Mouse (Mus musculus) right cerebral cortex, postnatal 25 days (tissue): ENCODE results near the gene Syndig1.
A peak's percentile ranks its signal among the peaks of the same experiment; 100 is the strongest.

ENCODE experiments used
- DNase-seq: peaks from one replicate; pipeline ENCODE4 v3.0.0; 2022

Gene Syndig1

DNA sequence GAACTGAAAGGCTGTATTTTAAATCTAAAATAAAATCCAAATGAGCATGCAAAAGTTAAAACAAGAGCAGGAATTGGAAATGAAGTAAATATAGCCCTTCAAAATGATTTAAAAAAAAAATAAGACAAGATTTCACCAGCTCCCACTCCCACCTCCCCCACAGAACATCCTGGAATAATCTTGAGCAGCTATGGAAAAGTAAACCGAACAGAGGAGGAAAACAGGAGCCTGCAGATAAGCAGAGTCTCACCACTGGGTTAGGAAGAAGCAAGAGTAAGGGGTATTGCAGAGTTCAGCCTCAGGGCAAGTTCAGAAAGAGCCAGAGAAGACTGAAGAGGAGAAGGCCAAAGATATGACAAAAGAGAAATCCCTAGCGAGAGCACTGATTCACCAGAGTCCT, 48.9 kb downstream of the Syndig1 start:
- no peak for DNase-seq

DNA sequence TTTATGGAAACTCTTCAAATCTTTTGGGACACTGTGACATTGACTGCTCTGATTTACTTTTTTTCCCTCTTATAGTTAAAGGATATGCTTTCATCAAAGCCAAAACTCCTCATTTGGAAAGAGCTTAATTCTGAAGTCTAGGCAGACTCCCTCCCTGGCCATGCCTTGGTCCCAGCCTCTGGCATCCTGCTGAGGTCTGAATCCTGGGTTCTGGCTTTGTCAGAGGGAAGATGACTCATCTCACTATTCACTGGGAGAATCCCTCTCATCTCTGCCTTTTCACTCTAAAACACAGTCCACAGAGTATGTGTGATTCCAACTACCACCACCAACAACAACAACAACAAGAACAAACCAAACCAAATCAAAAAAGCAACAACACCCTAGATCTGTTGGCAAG, 58.6 kb downstream of the Syndig1 start:
- DNase-seq: no peak

DNA sequence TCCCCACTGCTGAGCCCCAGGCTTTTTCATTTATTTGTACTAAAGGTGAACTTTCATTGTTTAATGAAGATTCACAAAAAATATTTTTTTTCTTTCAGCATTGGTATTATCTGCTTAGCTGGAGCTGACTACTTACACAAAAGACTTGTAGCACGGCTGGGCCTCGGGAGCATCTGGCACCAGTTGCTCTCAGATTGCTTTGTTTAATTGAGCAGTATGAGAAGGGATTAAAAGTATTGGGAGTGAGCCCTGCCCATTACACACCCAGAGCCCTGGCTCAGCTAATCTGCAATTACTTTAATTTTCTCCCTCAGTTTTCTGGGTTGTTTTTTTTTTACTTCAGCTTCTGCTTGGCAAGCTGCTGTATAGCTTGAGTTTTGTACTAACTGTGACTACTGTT, 62.6 kb downstream of the Syndig1 start:
- no peak for DNase-seq

DNA sequence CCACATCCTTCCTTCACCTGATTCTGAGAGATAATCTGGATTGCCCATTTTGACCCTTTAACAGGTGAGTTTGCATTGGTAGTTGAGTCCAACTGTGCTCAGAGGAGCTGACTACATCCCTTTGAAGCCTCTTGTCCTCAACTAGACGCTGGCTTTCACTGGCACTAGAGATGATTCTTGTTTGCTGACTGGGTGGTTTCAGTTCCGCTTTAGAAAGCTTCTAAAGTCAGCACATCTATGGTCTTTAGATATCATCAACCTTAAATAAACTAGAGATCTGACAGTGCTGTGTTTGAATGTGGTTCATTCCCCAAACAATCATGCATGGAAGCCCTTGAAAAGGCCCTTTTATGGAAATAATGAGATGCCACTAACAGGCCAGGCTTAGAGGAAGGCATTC, 67.3 kb downstream of the Syndig1 start:
- no peak for DNase-seq

DNA sequence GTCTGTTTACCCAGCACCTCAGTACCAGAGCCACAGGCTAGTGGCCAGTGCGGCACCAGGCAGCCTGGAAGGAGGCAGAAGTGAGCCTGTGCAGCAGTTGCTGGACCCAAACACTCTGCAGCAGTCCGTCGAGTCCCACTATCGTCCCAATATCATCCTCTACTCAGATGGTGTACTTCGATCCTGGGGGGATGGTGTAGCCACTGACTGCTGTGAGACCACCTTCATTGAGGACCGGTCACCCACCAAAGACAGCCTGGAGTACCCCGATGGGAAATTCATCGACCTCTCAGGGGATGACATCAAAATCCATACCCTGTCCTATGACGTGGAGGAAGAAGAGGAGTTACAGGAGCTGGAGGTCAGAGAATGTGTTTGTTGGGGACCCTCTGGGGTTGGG, 70.6 kb downstream of the Syndig1 start:
- DNase-seq: no peak

DNA sequence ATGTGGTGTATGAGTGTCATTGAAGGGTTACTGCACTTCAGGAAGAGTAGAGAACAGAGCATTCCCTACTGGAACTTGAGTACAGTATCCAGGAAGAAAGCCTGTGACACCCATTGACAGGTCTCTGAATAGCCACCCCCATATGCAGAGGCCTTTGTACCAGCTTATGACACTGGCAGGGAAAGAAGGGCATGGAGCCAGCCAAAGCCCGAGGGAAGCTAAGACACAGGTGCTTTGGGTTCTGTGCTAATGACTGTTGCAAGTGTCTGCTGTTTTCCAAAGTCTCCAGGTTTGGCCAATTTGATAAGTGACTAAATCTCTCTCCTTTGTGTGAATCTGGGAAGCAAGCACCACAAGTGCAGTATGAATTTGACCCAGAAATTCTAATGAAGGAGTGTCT, 71.6 kb downstream of the Syndig1 start:
- no peak for DNase-seq

DNA sequence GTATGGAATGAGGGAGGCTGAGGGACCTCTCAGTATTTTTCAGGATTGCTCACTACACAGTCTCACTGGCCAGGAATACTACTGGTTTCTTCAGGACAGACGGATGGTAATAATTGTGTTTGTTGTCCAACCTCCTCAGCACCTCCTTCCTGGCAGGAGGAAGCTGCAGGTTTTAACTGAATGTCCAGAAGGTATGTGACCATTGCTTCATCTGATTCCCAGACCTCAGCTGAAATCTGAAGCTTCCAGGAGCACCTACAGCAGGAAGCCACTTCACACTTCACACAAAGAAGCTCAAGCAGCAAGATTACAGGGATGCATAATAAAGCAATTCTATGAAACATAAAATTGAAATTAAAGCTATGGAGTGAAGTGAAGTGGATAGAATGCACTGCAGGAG, 75.4 kb downstream of the Syndig1 start:
- no peak for DNase-seq

DNA sequence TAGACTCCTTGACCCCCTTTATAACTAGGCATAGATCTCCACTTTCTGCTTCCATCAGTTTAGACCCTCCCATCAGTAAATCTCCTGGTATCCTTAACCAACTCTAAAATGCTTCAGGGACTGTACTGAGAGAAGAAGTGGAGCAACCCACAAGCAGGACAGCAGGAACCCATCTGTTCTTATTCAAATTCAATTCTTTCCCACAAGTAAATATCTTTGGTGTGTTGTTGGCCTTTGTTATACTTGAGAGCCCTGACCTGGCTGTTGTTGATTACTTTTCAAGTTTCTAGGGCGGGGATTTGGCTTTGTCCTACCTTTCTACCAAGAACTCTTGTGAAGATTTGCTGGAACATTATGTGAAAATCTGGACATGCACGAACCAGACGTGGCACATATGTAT, 77.7 kb downstream of the Syndig1 start:
- no peak for DNase-seq

DNA sequence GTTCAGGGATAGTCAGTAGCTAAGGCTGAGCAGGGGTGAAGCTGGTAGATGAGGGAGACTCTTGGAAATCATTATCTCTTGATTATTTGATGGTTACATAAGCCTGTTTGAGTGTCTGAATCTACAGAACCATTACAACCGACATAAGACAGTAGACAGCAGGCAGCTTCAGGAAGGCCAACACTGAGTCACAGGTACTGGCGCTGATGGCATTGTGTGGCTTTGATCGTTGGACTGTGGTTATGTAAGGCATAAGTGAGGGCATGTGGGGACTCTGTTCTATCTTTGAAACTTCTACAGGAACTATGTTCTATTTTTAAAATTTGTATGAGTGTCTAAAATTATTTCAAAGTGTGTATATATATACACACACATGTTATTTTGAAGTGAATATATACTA, 88.2 kb downstream of the Syndig1 start:
- peak; percentile 16 for DNase-seq

DNA sequence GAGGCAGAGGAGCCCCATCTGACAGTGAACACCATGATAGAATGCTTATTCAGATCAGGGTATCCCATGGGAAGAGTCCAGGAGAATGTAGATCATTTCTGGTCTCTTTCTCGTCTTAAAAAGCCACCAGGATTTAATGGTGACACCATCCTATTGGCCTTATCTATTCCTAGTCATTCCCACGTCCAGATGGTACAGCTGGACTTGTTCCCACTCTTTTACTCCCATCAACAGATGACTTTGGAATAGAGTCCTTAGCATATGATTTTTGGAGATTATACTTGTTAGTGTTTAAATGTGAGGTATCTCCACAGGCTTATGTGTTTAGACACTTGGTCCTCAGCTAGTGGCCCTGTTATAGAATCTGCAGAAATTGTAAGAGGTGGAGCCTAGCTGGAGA, 94.5 kb downstream of the Syndig1 start:
- DNase-seq: no peak

DNA sequence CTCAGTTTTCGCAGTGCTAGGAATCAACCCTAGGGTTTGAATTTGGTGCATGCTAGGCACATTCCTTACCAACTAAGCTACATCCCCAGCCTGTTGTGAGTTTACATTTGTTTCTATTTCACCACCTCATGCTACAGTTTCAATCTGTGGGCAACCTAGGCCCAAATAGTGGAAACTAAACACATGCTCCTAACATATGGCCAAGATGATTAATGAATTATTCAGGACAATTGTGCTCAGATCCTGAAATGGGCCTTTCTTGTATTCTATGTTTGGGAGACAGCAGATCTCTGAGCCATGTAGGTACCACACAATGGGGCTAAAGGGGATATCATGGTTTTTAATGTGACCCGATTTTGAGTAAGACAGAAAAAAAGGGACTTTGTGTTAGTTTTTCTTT, 96.9 kb downstream of the Syndig1 start:
- no peak for DNase-seq

DNA sequence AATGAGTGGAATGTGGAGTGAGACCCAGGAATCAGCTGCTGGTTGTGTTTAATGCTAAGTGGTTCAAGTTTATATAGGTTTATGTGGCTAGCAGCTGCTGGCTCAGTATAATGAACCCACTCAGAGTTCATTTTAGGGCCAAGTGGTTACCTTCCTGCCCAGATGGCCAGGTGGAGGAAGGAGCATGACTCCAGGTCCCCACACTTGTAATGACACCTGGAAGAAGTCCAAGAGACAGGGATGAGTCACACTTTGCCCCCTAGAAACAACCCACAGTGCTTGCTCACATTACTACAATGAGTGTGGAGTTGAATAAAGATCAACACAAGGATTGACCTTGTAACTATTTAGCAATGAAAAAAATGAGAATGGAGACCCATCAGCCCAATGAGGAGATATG, 98.0 kb downstream of the Syndig1 start:
- DNase-seq: no peak

DNA sequence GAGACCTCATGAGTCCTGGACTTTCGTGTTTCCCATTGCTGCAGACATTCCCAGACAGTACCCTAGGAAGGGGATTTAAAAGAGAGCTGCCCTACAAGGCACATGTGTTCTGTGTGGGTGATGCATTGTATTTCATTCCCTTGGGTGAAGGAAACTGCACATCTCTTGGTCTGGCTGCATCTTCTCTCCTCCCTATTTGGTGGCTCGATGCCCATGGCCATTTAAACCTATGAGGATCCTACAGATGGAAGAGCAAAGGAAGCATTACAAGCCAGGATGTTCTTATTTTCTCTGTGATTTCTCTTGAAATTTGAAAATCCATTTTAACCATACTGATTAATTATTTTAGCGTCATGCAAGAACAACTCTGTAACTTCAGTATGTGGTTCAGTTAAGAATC, 98.5 kb downstream of the Syndig1 start:
- DNase-seq: no peak

DNA sequence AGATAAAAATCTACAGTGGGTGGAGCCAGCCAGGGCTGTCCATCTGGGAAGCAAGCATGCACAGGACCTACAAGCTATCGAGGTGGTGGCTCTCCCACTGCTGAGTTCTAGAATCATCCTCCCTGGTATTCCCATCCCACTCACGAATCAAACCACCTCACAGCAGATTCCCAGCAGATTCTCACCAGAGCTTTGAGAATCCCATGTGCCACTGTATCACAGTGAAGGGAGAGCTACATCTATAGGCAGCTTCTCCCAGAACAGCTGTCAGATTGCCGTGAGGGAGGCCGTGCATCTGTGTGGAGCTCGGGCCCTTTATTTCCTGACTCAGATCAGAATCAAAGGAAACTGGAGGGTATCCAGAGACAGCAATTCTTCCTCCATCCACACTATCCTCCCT, 101.0 kb downstream of the Syndig1 start:
- no peak for DNase-seq

DNA sequence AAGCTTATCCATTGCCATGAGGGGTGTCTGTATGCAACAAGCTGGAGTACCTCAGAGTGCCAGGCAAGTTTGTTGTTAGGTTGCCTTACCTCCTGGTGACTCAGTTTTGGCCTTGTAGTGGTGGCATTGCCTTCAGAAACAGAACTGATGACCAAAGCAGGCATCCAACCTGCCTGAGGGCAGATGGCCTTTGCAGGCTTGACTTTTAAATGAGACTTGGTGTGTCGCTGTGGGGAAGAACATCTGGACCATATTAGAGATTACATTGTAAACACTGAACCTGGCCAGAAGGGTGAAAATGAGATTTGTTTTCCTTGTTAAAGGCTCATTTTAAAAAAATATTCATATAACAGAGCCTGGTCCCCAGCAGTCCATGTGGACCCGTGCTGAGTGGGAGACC, 102.1 kb downstream of the Syndig1 start:
- no peak for DNase-seq

DNA sequence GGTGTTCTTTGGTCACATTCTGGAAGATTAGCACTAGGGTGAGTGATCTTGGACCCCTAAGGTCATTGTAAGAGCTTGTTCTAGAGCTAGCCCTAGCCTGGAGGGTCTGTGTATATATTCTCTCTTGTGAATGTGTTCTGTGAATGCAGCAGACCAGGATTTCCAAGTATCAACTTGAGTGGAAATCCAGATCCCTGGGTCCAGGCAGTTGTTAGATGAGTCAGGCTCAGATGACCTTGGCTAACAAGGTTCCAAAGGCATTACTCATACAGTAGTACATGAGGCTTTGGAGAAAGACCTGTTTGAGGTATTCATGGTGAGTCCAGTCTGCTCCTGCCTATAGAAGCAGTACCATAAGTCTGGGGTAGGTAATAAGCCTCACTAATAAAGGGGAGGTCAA, 103.1 kb downstream of the Syndig1 start:
- DNase-seq: no peak

DNA sequence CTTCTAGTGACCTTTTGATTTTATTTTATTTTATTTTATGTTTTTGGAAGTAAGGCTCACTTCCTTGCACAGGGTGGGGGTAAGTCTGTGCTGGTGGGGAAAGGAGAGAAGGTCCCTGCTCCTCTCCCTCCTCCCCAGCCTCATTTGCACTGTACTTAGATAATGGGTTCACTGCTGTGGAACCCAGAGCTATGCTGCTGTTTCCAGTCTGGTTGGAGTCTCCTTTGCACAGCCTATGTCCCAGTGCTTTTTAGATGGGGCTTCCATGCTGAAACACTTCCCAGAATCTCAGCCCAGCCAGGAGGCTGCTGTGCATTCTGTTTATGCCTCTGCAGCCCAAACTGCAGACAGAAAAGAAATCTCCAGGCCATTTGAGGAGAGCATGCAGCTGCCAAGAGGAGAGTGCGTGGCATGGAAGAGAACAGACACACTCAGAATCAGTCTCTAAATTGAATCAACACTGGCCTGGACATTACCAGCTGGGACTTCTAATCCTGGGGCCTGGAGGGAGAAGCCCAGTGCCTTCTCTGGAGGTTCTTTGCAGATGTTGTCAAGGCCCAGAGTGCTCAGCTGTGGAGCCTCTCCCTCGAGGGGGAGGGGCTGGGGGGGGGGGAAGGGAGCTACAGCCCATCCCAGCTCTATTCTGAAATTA, 104.4 kb downstream of the Syndig1 start:
- DNase-seq: no peak

DNA sequence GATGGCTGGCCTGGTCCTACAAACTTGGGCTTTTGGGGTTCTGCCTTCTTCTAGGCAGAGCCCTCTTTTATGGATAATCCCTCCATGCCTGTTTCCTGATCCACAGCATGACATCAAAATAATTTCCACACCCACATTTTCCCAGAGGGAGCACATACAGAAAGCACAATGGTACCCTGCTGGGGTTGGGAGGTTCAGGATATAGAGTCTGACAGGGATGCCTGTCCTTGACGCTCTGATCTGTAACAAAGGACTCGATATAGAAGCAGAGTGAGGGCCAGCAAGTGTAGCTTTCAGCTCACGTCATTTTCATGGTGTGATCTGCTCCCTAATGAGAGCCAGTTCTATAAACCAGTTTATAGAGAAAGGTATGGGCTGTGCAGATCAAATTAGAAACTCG, 105.1 kb downstream of the Syndig1 start:
- no peak for DNase-seq

DNA sequence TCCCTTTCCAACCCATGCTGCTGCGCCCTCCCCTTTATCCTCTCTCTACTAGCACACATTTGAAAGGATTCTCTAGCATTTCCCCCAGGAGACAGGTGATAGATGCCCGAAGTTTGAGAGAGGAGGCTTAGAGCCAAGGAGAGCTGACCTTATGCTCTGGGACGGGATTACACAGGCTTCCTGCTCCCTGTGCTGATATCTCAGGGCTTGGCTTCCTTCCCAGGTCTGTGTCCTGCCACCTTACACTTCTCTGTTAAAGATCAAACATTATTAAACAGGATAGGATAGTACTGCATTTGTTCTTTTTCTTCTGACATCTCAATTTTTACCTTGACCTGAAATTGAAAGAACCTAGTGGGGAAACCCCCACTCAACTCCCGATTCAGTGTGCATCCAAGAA, 109.8 kb downstream of the Syndig1 start:
- DNase-seq: no peak

DNA sequence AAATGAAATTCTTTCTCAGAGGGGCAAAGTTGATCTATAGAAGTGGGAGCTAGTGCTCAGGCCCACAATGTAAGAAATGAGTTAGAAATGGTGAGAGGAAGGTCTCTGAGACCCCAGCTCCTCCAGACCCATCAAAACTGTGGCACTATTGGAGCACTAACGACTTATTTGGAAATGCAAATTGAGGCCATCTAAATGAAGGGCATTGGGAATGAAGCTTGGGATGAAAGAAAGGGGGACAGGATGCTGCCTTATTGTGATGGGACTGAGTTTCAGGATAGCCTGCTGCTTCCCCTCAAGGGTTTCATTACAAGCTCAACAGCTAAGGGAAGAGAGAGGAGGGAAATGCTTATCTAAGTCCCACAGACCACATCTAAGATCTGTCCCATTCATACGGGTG, 110.6 kb downstream of the Syndig1 start:
- no peak for DNase-seq

DNA sequence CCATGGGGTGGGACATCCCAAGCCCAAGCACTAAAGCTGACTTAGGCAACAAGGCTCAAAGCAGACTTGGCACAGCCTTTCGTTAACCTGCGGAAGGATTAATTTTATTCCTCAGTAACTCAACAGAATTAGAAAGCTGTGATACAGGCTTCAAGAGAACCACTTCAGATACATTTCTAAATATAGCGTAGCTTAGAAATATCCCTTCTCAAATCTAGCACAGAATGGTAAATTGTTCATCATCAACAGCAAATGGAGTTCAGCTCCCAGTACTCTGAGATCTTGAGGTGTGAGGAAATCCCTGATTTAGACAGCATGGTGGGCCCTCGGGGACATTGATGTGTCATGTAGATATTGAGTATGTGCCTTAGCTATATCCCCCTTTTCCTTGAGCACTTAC, 121.6 kb downstream of the Syndig1 start:
- DNase-seq: no peak

DNA sequence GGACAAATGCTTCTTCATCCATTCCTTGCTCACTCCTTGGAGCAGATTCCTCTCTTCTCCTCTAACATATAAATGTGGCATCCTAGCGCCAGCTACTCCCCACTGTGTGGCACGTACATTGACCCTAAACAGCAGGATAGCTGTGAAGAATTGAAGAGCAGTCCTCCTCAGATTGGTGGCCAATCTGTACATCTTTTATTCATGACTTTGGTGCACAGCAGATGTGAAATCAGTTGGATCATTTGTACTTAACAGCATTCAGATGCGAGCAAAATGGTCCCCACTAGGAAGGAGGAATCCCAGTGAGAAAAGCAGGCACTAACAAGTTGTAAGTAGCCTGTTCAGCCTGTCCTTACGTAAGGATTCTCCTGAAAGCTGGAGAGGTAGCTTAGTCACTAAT, 142.0 kb downstream of the Syndig1 start:
- no peak for DNase-seq

DNA sequence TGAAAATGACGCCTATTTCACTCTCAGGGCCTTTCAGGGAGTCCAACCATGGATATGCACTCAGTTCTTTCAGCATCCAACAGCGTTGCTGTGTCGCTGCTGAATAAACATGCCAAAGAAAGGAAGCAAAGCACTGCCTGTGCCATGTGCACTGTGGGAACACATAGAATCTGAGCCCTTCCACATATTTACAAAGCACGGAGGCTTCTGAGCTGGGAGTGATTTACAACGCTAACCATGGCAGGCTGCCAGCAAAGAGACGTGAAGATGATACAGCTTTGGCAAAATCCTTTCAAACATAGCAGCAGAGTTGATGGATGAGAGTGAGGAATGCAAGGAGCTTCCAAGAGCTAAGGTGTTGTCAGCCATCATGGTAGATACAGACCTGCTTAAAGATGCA, 144.6 kb downstream of the Syndig1 start:
- DNase-seq: peak; percentile 34

DNA sequence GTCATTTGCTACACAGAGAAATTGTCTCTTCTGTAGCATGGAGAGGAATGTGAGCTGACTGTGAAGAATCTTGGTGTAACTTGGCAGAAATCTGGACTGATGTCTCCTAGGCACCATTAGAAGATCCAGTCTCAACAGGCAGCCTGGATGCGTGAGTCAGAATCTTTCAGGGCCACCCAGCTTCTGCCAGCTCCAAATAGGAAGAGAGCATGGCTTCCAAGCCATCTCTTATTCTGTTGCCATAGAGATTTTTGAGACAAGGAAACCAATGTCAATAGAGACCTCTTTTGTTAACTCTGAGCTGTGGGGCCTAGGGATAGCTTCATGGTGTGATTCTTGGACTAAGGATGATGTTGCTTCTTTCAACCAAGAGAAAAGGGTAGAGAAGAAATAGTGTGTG, 151.4 kb downstream of the Syndig1 start:
- DNase-seq: no peak

DNA sequence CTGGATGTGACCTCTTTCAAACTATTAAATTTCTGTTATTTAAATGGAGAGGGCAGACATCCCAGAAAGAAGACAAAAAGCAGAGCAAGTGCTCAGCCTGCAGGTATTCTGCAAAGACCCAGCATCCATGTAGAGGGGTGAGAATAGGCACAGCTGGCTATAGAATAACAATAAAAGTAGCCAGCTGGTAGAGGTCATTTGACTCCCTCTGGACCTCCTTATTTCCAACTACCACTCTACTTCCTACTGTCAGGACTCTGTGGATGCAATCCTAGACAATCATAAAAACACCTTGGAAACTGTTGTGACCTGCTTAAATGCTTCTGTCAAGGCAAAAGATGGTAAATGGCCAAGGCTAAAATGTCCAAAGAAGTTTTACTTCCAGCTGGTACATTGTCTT, 153.5 kb downstream of the Syndig1 start:
- DNase-seq: no peak

DNA sequence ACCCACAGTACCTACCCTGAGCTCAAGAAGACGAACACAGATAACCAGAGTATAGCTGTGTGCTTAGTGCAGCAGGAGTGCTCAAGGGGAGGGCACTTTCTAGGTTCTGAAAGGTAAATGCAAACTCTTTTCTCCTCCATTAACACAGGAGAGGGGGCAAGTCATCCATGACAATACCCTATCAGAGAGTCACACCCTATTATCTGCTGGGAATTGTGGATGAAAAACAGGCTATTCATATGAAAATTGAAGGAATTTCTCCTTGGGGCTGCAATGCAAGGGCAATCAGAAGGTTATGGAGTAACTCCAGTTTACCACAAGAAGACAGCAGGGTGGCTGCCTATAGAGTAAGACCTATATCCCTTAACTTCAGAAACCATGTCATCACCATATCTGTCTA, 154.1 kb downstream of the Syndig1 start:
- DNase-seq: no peak
